8 mouse cellular contexts compared by ENCODE assay signal in the genomic region with DNA sequence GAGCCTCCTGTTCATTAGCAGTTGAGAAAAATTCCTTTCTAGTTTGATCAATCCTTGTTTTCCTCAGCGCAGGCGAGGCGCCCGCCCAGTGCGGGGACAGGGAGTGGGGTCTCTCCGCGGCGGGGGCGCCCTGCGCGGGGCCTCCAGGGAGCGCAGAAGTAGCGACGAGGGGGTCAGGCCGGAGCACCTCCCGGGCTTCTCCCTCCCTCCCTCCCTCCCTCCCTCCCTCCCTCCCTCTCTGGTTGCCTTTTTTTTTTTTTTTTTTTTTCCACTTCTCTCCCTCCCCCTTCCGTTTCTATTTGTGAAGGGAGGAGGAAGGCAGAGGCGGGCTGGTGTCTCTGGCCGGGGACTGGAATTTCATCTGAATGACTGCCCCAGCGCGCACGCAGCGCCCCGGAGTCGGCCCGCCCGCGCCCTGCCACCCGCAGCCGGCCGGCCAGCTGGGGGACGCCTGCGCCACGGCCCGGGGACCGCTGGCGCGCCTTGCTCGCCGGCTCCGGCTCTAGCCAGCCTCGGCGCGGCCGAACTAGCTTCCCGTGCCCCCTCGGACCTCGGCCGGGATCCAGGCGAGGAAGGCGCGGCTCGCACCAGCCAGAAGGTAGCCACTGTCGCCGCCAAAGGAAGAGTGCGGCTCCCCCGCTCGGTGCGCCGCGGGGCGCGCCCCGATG. TPM values are rescaled to one million over a fixed set of nuclear protein-coding genes. Genes with fewer than 3 reads are reported as not detected.
A peak's percentile ranks its signal among the peaks of the same experiment; 100 is the strongest.
DNase-seq lines count a peak whose midpoint lies in the region; ATAC-seq lines count a peak whose summit lies in the region.

A gene (plus strand): TSS at position 302 of the 668 bp plus-strand sequence.

- H3K4me2 ChIP-seq in limb, embryonic 12.5 days = peak within 1 kb of the TSS; percentile 99
- H3K4me2 ChIP-seq in midbrain, embryonic 13.5 days (replicated peaks) = peak within 1 kb of the TSS; percentile 91

- no peak for ATAC-seq in limb, embryonic 12.5 days (ENCODE audit: insufficient number of reproducible peaks, insufficient read depth, low FRiP score, low TSS enrichment, low read depth)
- ATAC-seq in midbrain, embryonic 13.5 days = peak; percentile 47

- H3K36me3 ChIP-seq in embryonic facial prominence, embryonic 10.5 days (replicated peaks) = peaks cover 26% of the 10 kb centered on the region
- peaks cover 13% of the 10 kb centered on the region for H3K36me3 ChIP-seq in limb, embryonic 12.5 days
- peaks cover 16% of the 10 kb centered on the region; the same call in 1 of the 2 replicates for H3K36me3 ChIP-seq in midbrain, embryonic 13.5 days

- peaks cover 54% of the 10 kb centered on the region for H3K4me1 ChIP-seq in embryonic facial prominence, embryonic 10.5 days
- peaks cover 42% of the 10 kb centered on the region for H3K4me1 ChIP-seq in limb, embryonic 12.5 days (replicated peaks)
- H3K4me1 ChIP-seq in midbrain, embryonic 13.5 days (replicated peaks) = peaks cover 30% of the 10 kb centered on the region

- under 1% methylated on average over 63 of the region's 64 CpGs for WGBS in embryonic facial prominence, embryonic 10.5 days
- under 1% methylated on average over 56 of the region's 64 CpGs for WGBS in limb, embryonic 12.5 days
- WGBS in midbrain, embryonic 13.5 days = under 1% methylated on average over 47 of the region's 64 CpGs

- peak within 1 kb of the TSS; percentile 83 for H3K9ac ChIP-seq in limb, embryonic 12.5 days (replicated peaks)
- peak within 1 kb of the TSS; percentile 100 for H3K9ac ChIP-seq in midbrain, embryonic 13.5 days (replicated peaks)

- H3K4me3 ChIP-seq in embryonic facial prominence, embryonic 10.5 days = peak within 1 kb of the TSS; percentile 96
- H3K4me3 ChIP-seq in limb, embryonic 12.5 days (replicated peaks) = peak within 1 kb of the TSS; percentile 88
- peak within 1 kb of the TSS; percentile 98 for H3K4me3 ChIP-seq in midbrain, embryonic 13.5 days (replicated peaks)

- H3K27ac ChIP-seq in embryonic facial prominence, embryonic 10.5 days (replicated peaks) = peak within 1 kb of the TSS; percentile 99
- H3K27ac ChIP-seq in limb, embryonic 12.5 days = peak within 1 kb of the TSS; percentile 98
- peak within 1 kb of the TSS; percentile 100 for H3K27ac ChIP-seq in midbrain, embryonic 13.5 days

- peak; percentile 81 to 83 for DNase-seq in urinary bladder, adult 18-20 months (ENCODE audit: low spot score in 2 of 2)
- no peak for DNase-seq in urinary bladder, postnatal 10 days (ENCODE audit: low spot score)
- peak; percentile 90 for DNase-seq in embryonic facial prominence, embryonic 10.5 days (ENCODE audit: low spot score)
- peak; percentile 91 to 92 for DNase-seq in heart, adult 18-20 months
- DNase-seq in kidney, adult 18-20 months = peak; percentile 90
- peak; percentile 67 to 73 for DNase-seq in spleen, adult 18-20 months

- H3K9me3 ChIP-seq in embryonic facial prominence, embryonic 10.5 days = no peaks in the 10 kb centered on the region
- H3K9me3 ChIP-seq in limb, embryonic 12.5 days = no peaks in the 10 kb centered on the region
- H3K9me3 ChIP-seq in midbrain, embryonic 13.5 days = no peaks in the 10 kb centered on the region

- H3K27me3 ChIP-seq in embryonic facial prominence, embryonic 10.5 days (replicated peaks; ENCODE audit: low read depth, poor library complexity, severe bottlenecking) = no peaks in the 10 kb centered on the region
- H3K27me3 ChIP-seq in limb, embryonic 12.5 days = no peaks in the 10 kb centered on the region
- no peaks in the 10 kb centered on the region for H3K27me3 ChIP-seq in midbrain, embryonic 13.5 days

RNA-seq across cellular contexts. Expression of the gene that starts here (rescaled TPM):
- polyA plus RNA-seq in embryonic facial prominence, embryonic 10.5 days (2016; fragmentation: Nextera tagmentation; extraction: Ambion mirVana) = 19.5 and 20.9 TPM in 2 replicates
- 10 to 100 TPM; 33.9 to 38.8 TPM for total RNA-seq in heart, adult 18-20 months (2021)
- 17.3 and 21.5 TPM in 2 replicates for polyA plus RNA-seq in limb, embryonic 12.5 days (2016; fragmentation: Nextera tagmentation; extraction: Ambion mirVana)
- 27.7 and 33.0 TPM in 2 replicates for polyA plus RNA-seq in midbrain, embryonic 13.5 days (2015; fragmentation: Nextera tagmentation; extraction: Ambion mirVana)
